Mouse (Mus musculus) spleen, adult 2 months (tissue): ENCODE results near the gene Skor1.

Source experiments
- CTCF ChIP-seq: fragments of 200-500 bp; IDR thresholded peaks from 2 replicates; pipeline ENCODE4 v1.5.1; 2011; ENCODE audit warnings: mild to moderate bottlenecking, inconsistent platforms; ENCODE audit not compliant: insufficient read depth, insufficient read length, insufficient replicate concordance; ENCODE audit errors: extremely low read depth
- POLR2A ChIP-seq: fragments of 200-500 bp; IDR thresholded peaks from 2 replicates; pipeline ENCODE4 v1.6.1; 2011; ENCODE audit warnings: low read depth, low read length, inconsistent platforms

GRCm38 (mm10) chr9:63196114-63196682, 47.4 kb upstream of the Skor1 start:
- TF ChIP-seq POLR2A (no peak), CTCF (no peak)
